Mouse (Mus musculus) forebrain, embryonic 14.5 days (tissue): ENCODE measurements around the gene Mroh7. TPM values are rescaled to one million over a fixed set of nuclear protein-coding genes. Genes with fewer than 3 reads are reported as not detected.

Source experiments
- ATAC-seq: fragments of 200-750 bp; cut with Nextera tagmentation; 2 replicates; pipeline ENCODE4 v1.8.0; 2017; ENCODE audit warnings: mild to moderate bottlenecking, moderate library complexity
- DNase-seq: peaks from one replicate; pipeline ENCODE4 v3.0.0-alpha.2; 2015; ENCODE audit warnings: low spot score
- H3K27ac ChIP-seq: fragments of 300-500 bp; sonication (generic); 2 replicates; pipeline ENCODE4 v1.5.1; 2014; ENCODE audit warnings: low read depth, mild to moderate bottlenecking, control low read depth, low read length, moderate library complexity
- H3K27me3 ChIP-seq: fragments of 300-500 bp; sonication (generic); replicated peaks from 2 replicates; pipeline ENCODE4 v1.6.1; 2014; ENCODE audit warnings: low read length, control low read depth, mixed read lengths; ENCODE audit not compliant: control insufficient read depth, insufficient read depth
- H3K36me3 ChIP-seq: fragments of 300-500 bp; sonication (generic); 2 replicates; pipeline ENCODE4 v1.6.1; 2014; ENCODE audit warnings: low read length, control low read depth; ENCODE audit not compliant: control insufficient read depth, insufficient read depth
- H3K4me1 ChIP-seq: fragments of 300-500 bp; sonication (generic); 2 replicates; pipeline ENCODE4 v1.6.1; 2014; ENCODE audit warnings: antibody characterized with exemption, low read length, control low read depth; ENCODE audit not compliant: control insufficient read depth, insufficient read depth
- H3K4me2 ChIP-seq: fragments of 300-500 bp; sonication (generic); 2 replicates; pipeline ENCODE4 v1.6.1; 2014; ENCODE audit warnings: mild to moderate bottlenecking, control low read depth, low read length
- H3K4me3 ChIP-seq: fragments of 300-500 bp; sonication (generic); 2 replicates; pipeline ENCODE4 v1.5.1; 2014; ENCODE audit warnings: low read depth, low read length, control low read depth
- H3K9ac ChIP-seq: fragments of 300-500 bp; sonication (generic); 2 replicates; pipeline ENCODE4 v1.6.1; 2014; ENCODE audit warnings: mild to moderate bottlenecking, low read length, control low read depth, moderate library complexity
- H3K9me3 ChIP-seq: fragments of 300-500 bp; sonication (generic); replicated peaks from 2 replicates; pipeline ENCODE4 v1.6.1; 2016; ENCODE audit warnings: low read length, control low read depth, mixed read lengths; ENCODE audit not compliant: control insufficient read depth
- WGBS: fragments of 180-500 bp; shearing (Covaris S2); extraction: QIAGEN DNeasy Blood & Tissue Kit; methylation state at CpG from one replicate; pipeline ENCODE4 v1.1.7; 2014; 5-methylcytosine and 5-hydroxymethylcytosine counted together
- polyA plus RNA-seq: library from polyadenylated mRNA; unstranded; fragments of >200 nt; fragmentation: Nextera tagmentation; extraction: Ambion mirVana; gene quantifications from 2 replicates; pipeline ENCODE4 v1.2.1, GENCODE M21; 2014

Mroh7 gene
- polyA plus RNA-seq, 1 experiment from 2014 or later, result 0.18 TPM

GRCm38 (mm10) chr4:106679152-106679551 lies 51.6 kb downstream of the Mroh7 start:
- peak; percentile 35 for ATAC-seq
- H3K9ac ChIP-seq, result no peak overlapping the region

GRCm38 (mm10) chr4:106678442-106679118 lies 52.1 kb downstream of the Mroh7 start, which contains the start of gene Ttc4:
TSS of gene Ttc4 (minus strand) at chr4:106678944.
- H3K4me3 ChIP-seq, result peak within 1 kb of the TSS; percentile 79
- peak within 1 kb of the TSS; percentile 41; the same call in 1 of the 2 replicates for H3K27ac ChIP-seq
- H3K9me3 ChIP-seq, result no peaks in the 10 kb centered on the region
- peak within 1 kb of the TSS; percentile 80 for H3K9ac ChIP-seq
- DNase-seq, result peak; percentile 93
- peaks cover 28% of the 10 kb centered on the region for H3K36me3 ChIP-seq
- H3K4me2 ChIP-seq, result peak within 1 kb of the TSS; percentile 86
- H3K4me1 ChIP-seq, result peaks cover 7% of the 10 kb centered on the region
- under 1% methylated on average over 43 of the region's 43 CpGs for WGBS
- ATAC-seq, result peak; percentile 99
- H3K27me3 ChIP-seq, result no peaks in the 10 kb centered on the region

More at GRCm38 (mm10) chr4:106679152-106679551, 51.6 kb downstream of the Mroh7 start:
- H3K9me3 ChIP-seq, result no peaks in the 10 kb centered on the region
- H3K27me3 ChIP-seq, result no peaks in the 10 kb centered on the region
- DNase-seq, result no peak
- peak overlapping the region; percentile 86 for H3K4me2 ChIP-seq
- H3K4me1 ChIP-seq, result peaks cover 7% of the 10 kb centered on the region
- H3K27ac ChIP-seq, result no peak overlapping the region
- 40% methylated on average over 3 of the region's 3 CpGs for WGBS
- peak overlapping the region; percentile 79 for H3K4me3 ChIP-seq
- H3K36me3 ChIP-seq, result peaks cover 24% of the 10 kb centered on the region

- no peaks in the 10 kb centered on the region for H3K9me3 ChIP-seq
- no peak overlapping the region for H3K4me2 ChIP-seq
- DNase-seq (no peak), ATAC-seq (no peak)
- H3K27ac ChIP-seq, result no peak overlapping the region
- no peaks in the 10 kb centered on the region for H3K27me3 ChIP-seq
- no peak overlapping the region for H3K4me3 ChIP-seq
- peaks cover 7% of the 10 kb centered on the region for H3K4me1 ChIP-seq
- no peak overlapping the region for H3K9ac ChIP-seq
- H3K36me3 ChIP-seq, result peaks cover 45% of the 10 kb centered on the region
- WGBS, result 94% methylated on average over 5 of the region's 5 CpGs
Observed at GRCm38 (mm10) chr4:106676749-106677148, 54.0 kb downstream of the Mroh7 start.

- Histone ChIP-seq H3K9ac (no peak overlapping the region), H3K27ac (no peak overlapping the region), H3K4me2 (no peak overlapping the region), H3K4me1 (no peaks in the 10 kb centered on the region), H3K9me3 (no peaks in the 10 kb centered on the region), H3K4me3 (no peak overlapping the region), H3K36me3 (peaks cover 94% of the 10 kb centered on the region), H3K27me3 (no peaks in the 10 kb centered on the region)
- 95% methylated on average over 2 of the region's 2 CpGs for WGBS
- DNase-seq, result no peak
- no peak for ATAC-seq
Observed at GRCm38 (mm10) chr4:106666546-106666945, 64.2 kb downstream of the Mroh7 start.

GRCm38 (mm10) chr4:106665673-106666072 lies 65.1 kb downstream of the Mroh7 start:
- Histone ChIP-seq H3K4me1 (no peaks in the 10 kb centered on the region), H3K9ac (no peak overlapping the region), H3K4me3 (no peak overlapping the region), H3K9me3 (no peaks in the 10 kb centered on the region), H3K4me2 (no peak overlapping the region), H3K36me3 (peaks cover 93% of the 10 kb centered on the region), H3K27me3 (no peaks in the 10 kb centered on the region), H3K27ac (no peak overlapping the region)
- no peak for DNase-seq
- WGBS, result 91% methylated on average over 10 of the region's 10 CpGs
- ATAC-seq, result no peak

GRCm38 (mm10) chr4:106665269-106665668 lies 65.5 kb downstream of the Mroh7 start:
- DNase-seq (no peak), ATAC-seq (no peak)
- Histone ChIP-seq H3K36me3 (peaks cover 93% of the 10 kb centered on the region), H3K27me3 (no peaks in the 10 kb centered on the region), H3K4me2 (no peak overlapping the region), H3K9me3 (no peaks in the 10 kb centered on the region), H3K4me3 (no peak overlapping the region), H3K9ac (no peak overlapping the region), H3K27ac (no peak overlapping the region), H3K4me1 (no peaks in the 10 kb centered on the region)
- 100% methylated on average over 2 of the region's 2 CpGs for WGBS

DNA sequence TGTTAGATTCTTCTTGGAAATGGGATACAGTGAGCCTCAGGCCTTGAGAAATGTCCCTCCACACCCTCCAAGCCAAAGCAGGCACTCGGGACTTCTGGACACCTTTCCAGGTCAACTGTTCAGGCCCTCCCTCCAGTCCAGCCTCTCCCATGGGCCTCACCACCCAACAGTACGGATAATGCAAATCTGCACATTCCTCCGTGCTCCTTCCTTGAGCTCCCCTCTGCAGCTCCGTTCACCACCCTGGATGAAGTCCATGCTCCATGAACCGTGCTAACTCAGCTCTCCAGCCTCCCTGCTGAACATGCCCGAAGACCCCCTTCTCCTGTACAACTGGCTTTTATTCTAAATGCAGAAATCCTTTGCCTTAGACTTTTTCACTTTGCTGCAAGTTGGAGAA lies 66.0 kb downstream of the Mroh7 start:
- no peak overlapping the region for H3K4me2 ChIP-seq
- DNase-seq (no peak), ATAC-seq (no peak)
- H3K9ac ChIP-seq, result no peak overlapping the region
- H3K27ac ChIP-seq, result no peak overlapping the region
- 91% methylated on average over 6 of the region's 6 CpGs for WGBS
- H3K36me3 ChIP-seq, result peaks cover 93% of the 10 kb centered on the region
- H3K4me1 ChIP-seq, result no peaks in the 10 kb centered on the region
- no peaks in the 10 kb centered on the region for H3K9me3 ChIP-seq
- no peaks in the 10 kb centered on the region for H3K27me3 ChIP-seq
- H3K4me3 ChIP-seq, result no peak overlapping the region

- Histone ChIP-seq H3K4me2 (no peak overlapping the region), H3K4me3 (no peak overlapping the region), H3K4me1 (no peaks in the 10 kb centered on the region), H3K27ac (no peak overlapping the region), H3K9me3 (no peaks in the 10 kb centered on the region), H3K27me3 (no peaks in the 10 kb centered on the region), H3K9ac (no peak overlapping the region), H3K36me3 (peaks cover 89% of the 10 kb centered on the region)
- WGBS, result 89% methylated on average over 5 of the region's 5 CpGs
- no peak for DNase-seq
- no peak for ATAC-seq
Observed at GRCm38 (mm10) chr4:106663956-106664470, 66.7 kb downstream of the Mroh7 start.

GRCm38 (mm10) chr4:106655681-106656080 lies 75.0 kb downstream of the Mroh7 start:
- DNase-seq (no peak), ATAC-seq (no peak)
- no peak overlapping the region for H3K9ac ChIP-seq
- H3K27me3 ChIP-seq, result no peaks in the 10 kb centered on the region
- H3K27ac ChIP-seq, result no peak overlapping the region
- no peak overlapping the region for H3K4me3 ChIP-seq
- WGBS, result 92% methylated on average over 10 of the region's 10 CpGs
- H3K9me3 ChIP-seq, result no peaks in the 10 kb centered on the region
- peaks cover 45% of the 10 kb centered on the region for H3K36me3 ChIP-seq
- H3K4me1 ChIP-seq, result peaks cover 6% of the 10 kb centered on the region
- H3K4me2 ChIP-seq, result no peak overlapping the region
